Mouse (Mus musculus) hindbrain, embryonic 14.5 days (tissue): Measurements from ENCODE around the gene Ahnak2. TPM values are rescaled to one million over a fixed set of nuclear protein-coding genes. Genes with fewer than 3 reads are reported as not detected.
A peak's percentile ranks its signal among the peaks of the same experiment; 100 is the strongest.

Experiments used
- ATAC-seq: fragments of 200-750 bp; cut with Nextera tagmentation; 2 replicates; pipeline ENCODE4 v1.8.0; 2017; ENCODE audit warnings: moderate number of reproducible peaks, mild to moderate bottlenecking, moderate TSS enrichment, moderate library complexity; ENCODE audit not compliant: low FRiP score
- DNase-seq: peaks from one replicate; pipeline ENCODE4 v3.0.0-alpha.2; 2015; ENCODE audit warnings: low spot score
- H3K27ac ChIP-seq: fragments of 300-500 bp; sonication (generic); 2 replicates; pipeline ENCODE4 v1.5.1; 2014; ENCODE audit warnings: mild to moderate bottlenecking, moderate library complexity
- H3K27me3 ChIP-seq: fragments of 300-500 bp; sonication (generic); 2 replicates; pipeline ENCODE4 v1.6.1; 2014; ENCODE audit warnings: mild to moderate bottlenecking, low read length, mixed read lengths; ENCODE audit not compliant: control insufficient read depth, insufficient read depth
- H3K36me3 ChIP-seq: fragments of 300-500 bp; sonication (generic); replicated peaks from 2 replicates; pipeline ENCODE4 v1.6.1; 2014; ENCODE audit not compliant: control insufficient read depth, insufficient read depth
- H3K4me1 ChIP-seq: fragments of 300-500 bp; sonication (generic); replicated peaks from 2 replicates; pipeline ENCODE4 v1.6.1; 2014; ENCODE audit warnings: antibody characterized with exemption, low read length, mixed read lengths; ENCODE audit not compliant: control insufficient read depth, insufficient read depth
- H3K4me2 ChIP-seq: fragments of 300-500 bp; sonication (generic); replicated peaks from 2 replicates; pipeline ENCODE4 v1.6.1; 2014; ENCODE audit warnings: mild to moderate bottlenecking, moderate library complexity
- H3K4me3 ChIP-seq: fragments of 300-500 bp; sonication (generic); replicated peaks from 2 replicates; pipeline ENCODE4 v1.5.1; 2014; ENCODE audit warnings: mild to moderate bottlenecking, low read length
- H3K9ac ChIP-seq: fragments of 300-500 bp; sonication (generic); 2 replicates; pipeline ENCODE4 v1.6.1; 2014
- H3K9me3 ChIP-seq: fragments of 300-500 bp; sonication (generic); 2 replicates; pipeline ENCODE4 v1.6.1; 2016; ENCODE audit warnings: low read length; ENCODE audit not compliant: control insufficient read depth
- WGBS: fragments of 180-500 bp; shearing (Covaris S2); extraction: QIAGEN DNeasy Blood & Tissue Kit; methylation state at CpG from one replicate; pipeline ENCODE4 v1.1.7; 2014; 5-methylcytosine and 5-hydroxymethylcytosine counted together
- polyA plus RNA-seq: library from polyadenylated mRNA; unstranded; fragments of >200 nt; fragmentation: Nextera tagmentation; extraction: Ambion mirVana; gene quantifications from 2 replicates; pipeline ENCODE4 v1.2.1, GENCODE M21; 2014

Ahnak2 gene
- polyA plus RNA-seq, 1 experiment from 2014 or later = 1.9 TPM

DNA sequence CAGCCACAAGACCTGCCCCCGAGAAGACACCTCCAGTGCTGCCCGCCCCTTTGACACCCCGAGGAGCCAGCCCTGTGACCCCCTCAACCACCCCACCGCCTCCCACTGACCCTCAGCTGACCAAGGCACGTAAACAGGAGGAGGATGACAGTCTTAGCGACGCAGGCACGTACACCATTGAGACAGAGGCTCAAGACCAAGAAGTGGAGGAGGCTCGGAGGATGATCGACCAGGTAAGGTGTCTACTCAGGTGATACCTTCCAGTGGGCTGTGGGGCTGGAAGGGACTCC lies 65.9 kb downstream of the Ahnak2 start:
- no peaks in the 10 kb centered on the region for H3K27me3 ChIP-seq
- H3K4me2 ChIP-seq = no peak overlapping the region
- no peaks in the 10 kb centered on the region for H3K4me1 ChIP-seq
- DNase-seq (no peak), ATAC-seq (no peak)
- H3K27ac ChIP-seq = no peak overlapping the region
- no peak overlapping the region for H3K9ac ChIP-seq
- H3K9me3 ChIP-seq = no peaks in the 10 kb centered on the region
- H3K36me3 ChIP-seq = peaks cover 98% of the 10 kb centered on the region
- 91% methylated on average over 10 of the region's 10 CpGs for WGBS
- H3K4me3 ChIP-seq = no peak overlapping the region

GRCm38 (mm10) chr12:112735896-112736635 lies 66.4 kb downstream of the Ahnak2 start:
- Histone ChIP-seq H3K9ac (no peak overlapping the region), H3K36me3 (peaks cover 98% of the 10 kb centered on the region), H3K4me2 (no peak overlapping the region), H3K4me3 (no peak overlapping the region), H3K4me1 (no peaks in the 10 kb centered on the region), H3K27me3 (no peaks in the 10 kb centered on the region), H3K27ac (no peak overlapping the region), H3K9me3 (no peaks in the 10 kb centered on the region)
- ATAC-seq = no peak
- no peak for DNase-seq
- WGBS = 83% methylated on average over 29 of the region's 29 CpGs

GRCm38 (mm10) chr12:112734881-112735655 lies 67.4 kb downstream of the Ahnak2 start:
- Histone ChIP-seq H3K4me2 (no peak overlapping the region), H3K4me1 (no peaks in the 10 kb centered on the region), H3K9ac (no peak overlapping the region), H3K36me3 (peaks cover 97% of the 10 kb centered on the region), H3K27ac (no peak overlapping the region), H3K27me3 (no peaks in the 10 kb centered on the region), H3K4me3 (no peak overlapping the region), H3K9me3 (no peaks in the 10 kb centered on the region)
- no peak for ATAC-seq
- DNase-seq = no peak
- 90% methylated on average over 19 of the region's 19 CpGs for WGBS

- Histone ChIP-seq H3K4me2 (no peak overlapping the region), H3K9ac (no peak overlapping the region), H3K27me3 (no peaks in the 10 kb centered on the region), H3K27ac (no peak overlapping the region), H3K9me3 (no peaks in the 10 kb centered on the region), H3K36me3 (peaks cover 96% of the 10 kb centered on the region), H3K4me3 (no peak overlapping the region), H3K4me1 (no peaks in the 10 kb centered on the region)
- DNase-seq (no peak), ATAC-seq (no peak)
- 84% methylated on average over 2 of the region's 2 CpGs for WGBS
Measured at GRCm38 (mm10) chr12:112734108-112734820, 68.2 kb downstream of the Ahnak2 start.

- no peaks in the 10 kb centered on the region for H3K4me1 ChIP-seq
- 93% methylated on average over 10 of the region's 10 CpGs for WGBS
- H3K4me2 ChIP-seq = no peak overlapping the region
- no peak overlapping the region for H3K27ac ChIP-seq
- no peak overlapping the region for H3K4me3 ChIP-seq
- H3K9ac ChIP-seq = no peak overlapping the region
- H3K9me3 ChIP-seq = no peaks in the 10 kb centered on the region
- DNase-seq (no peak), ATAC-seq (no peak)
- H3K36me3 ChIP-seq = peaks cover 83% of the 10 kb centered on the region
- no peaks in the 10 kb centered on the region for H3K27me3 ChIP-seq
Measured at GRCm38 (mm10) chr12:112732591-112732990, 69.9 kb downstream of the Ahnak2 start.

DNA sequence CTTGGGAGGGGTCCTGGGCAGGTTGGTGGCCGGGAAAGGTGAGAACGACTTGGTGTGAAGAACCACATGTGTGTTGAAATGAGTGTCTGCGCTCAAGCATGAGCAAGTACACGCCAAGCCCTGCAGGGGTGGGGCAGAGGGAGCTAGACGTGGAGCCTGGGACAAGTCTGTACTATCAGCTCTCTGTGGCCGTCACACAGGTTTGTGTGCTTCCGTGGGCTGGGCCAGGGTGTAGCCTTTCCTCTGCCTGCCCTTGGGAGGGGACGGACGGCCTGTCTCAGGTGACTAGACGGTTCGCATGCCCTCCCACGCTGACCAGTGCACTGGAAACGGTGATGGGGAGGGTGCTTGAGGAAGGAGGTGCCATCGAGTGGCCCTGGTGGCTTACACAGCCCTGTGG lies 71.6 kb downstream of the Ahnak2 start:
- no peak overlapping the region for H3K4me3 ChIP-seq
- no peaks in the 10 kb centered on the region for H3K9me3 ChIP-seq
- no peak overlapping the region for H3K27ac ChIP-seq
- no peak for ATAC-seq
- H3K4me1 ChIP-seq = no peaks in the 10 kb centered on the region
- DNase-seq = no peak
- no peaks in the 10 kb centered on the region for H3K27me3 ChIP-seq
- WGBS = 86% methylated on average over 14 of the region's 14 CpGs
- H3K4me2 ChIP-seq = no peak overlapping the region
- no peak overlapping the region for H3K9ac ChIP-seq
- H3K36me3 ChIP-seq = peaks cover 70% of the 10 kb centered on the region

- no peak overlapping the region for H3K27ac ChIP-seq
- H3K27me3 ChIP-seq = no peaks in the 10 kb centered on the region
- DNase-seq (no peak), ATAC-seq (no peak)
- H3K4me1 ChIP-seq = peaks cover 25% of the 10 kb centered on the region
- H3K36me3 ChIP-seq = peaks cover 54% of the 10 kb centered on the region
- H3K4me3 ChIP-seq = no peak overlapping the region
- no peak overlapping the region for H3K4me2 ChIP-seq
- no peak overlapping the region for H3K9ac ChIP-seq
- no peaks in the 10 kb centered on the region for H3K9me3 ChIP-seq
- WGBS = 60% methylated on average over 8 of the region's 8 CpGs
Measured at GRCm38 (mm10) chr12:112727801-112728200, 74.7 kb downstream of the Ahnak2 start.

- ATAC-seq (no peak), DNase-seq (peak; percentile 76)
- Histone ChIP-seq H3K4me2 (peak overlapping the region; percentile 84; the same call in 1 of the 2 replicates), H3K36me3 (peaks cover 23% of the 10 kb centered on the region), H3K4me3 (no peak overlapping the region), H3K4me1 (peaks cover 38% of the 10 kb centered on the region), H3K9me3 (no peaks in the 10 kb centered on the region), H3K27ac (no peak overlapping the region), H3K27me3 (peaks cover 11% of the 10 kb centered on the region), H3K9ac (no peak overlapping the region)
- WGBS = 78% methylated on average over 11 of the region's 11 CpGs
Measured at GRCm38 (mm10) chr12:112724077-112724805, 78.2 kb downstream of the Ahnak2 start.

GRCm38 (mm10) chr12:112723445-112723844 lies 79.0 kb downstream of the Ahnak2 start:
- WGBS = 89% methylated on average over 6 of the region's 6 CpGs
- DNase-seq = no peak
- H3K4me2 ChIP-seq = peak overlapping the region; percentile 84
- H3K27ac ChIP-seq = no peak overlapping the region
- ATAC-seq = no peak
- peak overlapping the region; percentile 94 for H3K9ac ChIP-seq
- H3K27me3 ChIP-seq = peaks cover 11% of the 10 kb centered on the region
- H3K9me3 ChIP-seq = no peaks in the 10 kb centered on the region
- H3K4me3 ChIP-seq = peak overlapping the region; percentile 89
- H3K36me3 ChIP-seq = peaks cover 23% of the 10 kb centered on the region
- H3K4me1 ChIP-seq = peaks cover 38% of the 10 kb centered on the region
